Mouse (Mus musculus) hindbrain, embryonic 12.5 days (tissue): ENCODE measurements at regions not wholly inside any gene's neighbourhood (a gene's known extent, or its start where the extent isn't known, plus 50 kb on each side); places are given as distances from the start of the nearest gene placed in this dataset.

Experiments
- ATAC-seq: fragments of 200-750 bp; cut with Nextera tagmentation; 2 replicates; pipeline ENCODE4 v1.8.0; 2017; ENCODE audit warnings: moderate TSS enrichment; ENCODE audit not compliant: low FRiP score
- H3K27ac ChIP-seq: fragments of 300-500 bp; sonication (generic); 2 replicates; pipeline ENCODE4 v1.5.1; 2016; ENCODE audit warnings: mild to moderate bottlenecking
- H3K27me3 ChIP-seq: fragments of 300-500 bp; sonication (generic); 2 replicates; pipeline ENCODE4 v1.6.1; 2016; ENCODE audit warnings: mild to moderate bottlenecking
- H3K36me3 ChIP-seq: fragments of 300-500 bp; sonication (generic); 2 replicates; pipeline ENCODE4 v1.6.1; 2016; ENCODE audit warnings: mild to moderate bottlenecking
- H3K4me1 ChIP-seq: fragments of 300-500 bp; sonication (generic); 2 replicates; pipeline ENCODE4 v1.6.1; 2016
- H3K4me2 ChIP-seq: fragments of 300-500 bp; sonication (generic); replicated peaks from 2 replicates; pipeline ENCODE4 v1.6.1; 2016; ENCODE audit warnings: mild to moderate bottlenecking
- H3K4me3 ChIP-seq: fragments of 300-500 bp; sonication (generic); 2 replicates; pipeline ENCODE4 v1.5.1; 2016; ENCODE audit warnings: mild to moderate bottlenecking
- H3K9ac ChIP-seq: fragments of 300-500 bp; sonication (generic); 2 replicates; pipeline ENCODE4 v1.6.1; 2016; ENCODE audit warnings: mild to moderate bottlenecking, moderate library complexity
- H3K9me3 ChIP-seq: fragments of 300-500 bp; sonication (generic); replicated peaks from 2 replicates; pipeline ENCODE4 v1.6.1; 2016; ENCODE audit warnings: mild to moderate bottlenecking
- WGBS: fragments of 180-500 bp; shearing (Covaris S2); methylation state at CpG from one replicate; pipeline ENCODE4 v1.1.7; 2016; 5-methylcytosine and 5-hydroxymethylcytosine counted together

DNA sequence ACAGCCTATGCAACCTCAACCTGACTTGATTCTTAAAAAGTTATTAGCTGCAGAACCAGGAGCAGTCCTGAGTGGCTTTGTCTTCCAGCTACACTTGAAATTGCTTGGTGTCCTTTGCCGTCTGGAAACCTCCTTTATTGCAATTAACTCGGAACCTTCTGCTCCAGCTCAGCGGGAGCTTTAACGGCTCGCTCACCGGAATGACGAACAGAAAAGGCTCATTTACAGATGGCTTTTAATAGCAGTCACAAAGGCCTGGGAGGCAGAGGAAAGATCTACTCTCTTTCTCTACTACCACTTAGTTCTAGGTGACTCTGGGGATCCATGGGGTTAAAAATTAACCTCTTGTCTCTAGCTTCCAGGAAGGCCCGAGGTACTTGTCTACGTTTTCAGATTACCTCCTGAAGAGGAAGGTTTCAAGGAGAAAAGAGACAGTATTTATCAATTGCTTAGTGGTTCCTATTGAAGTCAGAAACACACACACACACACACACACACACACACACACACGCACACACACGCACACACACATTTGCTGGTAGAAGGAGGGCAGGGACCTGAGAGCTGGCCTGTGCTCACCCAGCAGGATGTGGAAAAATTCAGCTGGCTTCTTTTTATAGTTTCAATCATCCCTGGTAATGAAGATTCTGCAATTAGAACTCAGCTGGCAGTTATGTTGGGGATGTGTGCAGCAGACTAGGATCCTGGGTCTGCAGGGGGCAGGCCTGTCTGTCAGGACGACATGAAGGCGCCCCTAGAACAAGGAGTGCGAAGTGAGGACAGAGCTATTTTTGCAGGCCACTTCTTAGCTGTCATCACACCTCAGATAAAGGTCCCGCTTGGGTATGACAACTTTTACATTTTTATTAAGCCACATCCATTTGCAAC, 62.4 kb upstream of the Man1a2 start:
- peak overlapping the region; percentile 30; the same call in 1 of the 2 replicates for H3K27ac ChIP-seq
- H3K27me3 ChIP-seq = no peaks in the 10 kb centered on the region
- H3K36me3 ChIP-seq = no peaks in the 10 kb centered on the region
- H3K9me3 ChIP-seq = no peaks in the 10 kb centered on the region
- H3K4me2 ChIP-seq = no peak overlapping the region
- ATAC-seq = no peak
- no peaks in the 10 kb centered on the region for H3K4me1 ChIP-seq
- H3K4me3 ChIP-seq = no peak overlapping the region
- WGBS = 51% methylated on average over 15 of the region's 15 CpGs
- no peak overlapping the region for H3K9ac ChIP-seq

DNA sequence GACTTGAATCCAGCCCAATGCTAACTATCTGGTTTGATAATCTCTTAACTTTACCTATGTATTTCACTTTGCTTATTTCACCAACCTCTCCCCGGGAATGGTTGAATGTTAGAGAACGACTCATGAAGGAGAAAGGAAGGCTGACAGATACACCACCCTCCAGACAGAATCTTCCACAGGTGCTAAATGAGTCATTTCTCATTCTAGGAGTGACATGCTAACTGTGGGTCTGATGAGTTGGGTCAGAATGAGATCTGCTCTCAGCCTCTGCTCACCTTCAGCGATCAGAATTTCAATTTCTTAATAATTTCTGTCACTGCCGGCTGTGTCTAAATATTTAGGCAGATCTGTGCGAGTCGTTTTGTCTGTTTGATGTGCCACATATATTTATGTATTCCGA, 52.4 kb upstream of the Man1a2 start:
- Histone ChIP-seq H3K27ac (no peak overlapping the region), H3K27me3 (no peaks in the 10 kb centered on the region), H3K4me3 (no peak overlapping the region), H3K4me1 (no peaks in the 10 kb centered on the region), H3K9me3 (no peaks in the 10 kb centered on the region), H3K9ac (no peak overlapping the region), H3K36me3 (no peaks in the 10 kb centered on the region), H3K4me2 (no peak overlapping the region)
- WGBS = 91% methylated on average over 7 of the region's 7 CpGs
- no peak for ATAC-seq

DNA sequence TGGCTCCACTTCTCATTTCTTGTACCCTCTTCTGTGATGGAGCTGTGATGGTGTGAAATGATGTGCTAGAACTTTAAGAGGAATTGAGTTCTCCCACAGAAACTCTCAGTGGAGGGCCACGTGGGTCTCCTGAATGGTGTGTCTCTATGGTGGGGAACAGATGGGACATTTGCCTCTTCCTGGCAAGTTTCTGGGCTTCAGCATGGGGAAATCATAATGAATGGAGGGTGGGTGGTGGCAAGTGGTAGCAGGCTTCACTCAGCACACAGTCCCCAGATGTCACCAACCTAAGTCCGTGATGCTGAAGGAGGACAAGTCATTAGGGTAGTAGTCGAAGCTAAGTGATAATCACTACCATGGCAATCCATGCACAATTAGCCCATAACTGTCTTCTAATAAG, 51.2 kb upstream of the Man1a2 start:
- Histone ChIP-seq H3K4me1 (no peaks in the 10 kb centered on the region), H3K36me3 (no peaks in the 10 kb centered on the region), H3K4me3 (no peak overlapping the region), H3K27me3 (no peaks in the 10 kb centered on the region), H3K9ac (no peak overlapping the region), H3K27ac (no peak overlapping the region), H3K4me2 (no peak overlapping the region), H3K9me3 (no peaks in the 10 kb centered on the region)
- WGBS = 85% methylated on average over 3 of the region's 3 CpGs
- ATAC-seq = no peak
